Mouse (Mus musculus): ENCODE results near the gene A230050P20Rik.

A230050P20Rik gene

GRCm38 (mm10) chr9:20873521-20873920, 5.1 kb downstream of the A230050P20Rik start:
- no peak for DNase-seq (ENCODE audit: low spot score in 2 of 2)

GRCm38 (mm10) chr9:20875021-20875790, 6.8 kb downstream of the A230050P20Rik start:
- no peak for DNase-seq (ENCODE audit: low spot score in 2 of 2)

GRCm38 (mm10) chr9:20876318-20877117, 8.1 kb downstream of the A230050P20Rik start:
- DNase-seq (ENCODE audit: low spot score in 2 of 2): no peak

GRCm38 (mm10) chr9:20877118-20878040, 8.9 kb downstream of the A230050P20Rik start:
- no peak for DNase-seq (ENCODE audit: low spot score in 2 of 2)

DNA sequence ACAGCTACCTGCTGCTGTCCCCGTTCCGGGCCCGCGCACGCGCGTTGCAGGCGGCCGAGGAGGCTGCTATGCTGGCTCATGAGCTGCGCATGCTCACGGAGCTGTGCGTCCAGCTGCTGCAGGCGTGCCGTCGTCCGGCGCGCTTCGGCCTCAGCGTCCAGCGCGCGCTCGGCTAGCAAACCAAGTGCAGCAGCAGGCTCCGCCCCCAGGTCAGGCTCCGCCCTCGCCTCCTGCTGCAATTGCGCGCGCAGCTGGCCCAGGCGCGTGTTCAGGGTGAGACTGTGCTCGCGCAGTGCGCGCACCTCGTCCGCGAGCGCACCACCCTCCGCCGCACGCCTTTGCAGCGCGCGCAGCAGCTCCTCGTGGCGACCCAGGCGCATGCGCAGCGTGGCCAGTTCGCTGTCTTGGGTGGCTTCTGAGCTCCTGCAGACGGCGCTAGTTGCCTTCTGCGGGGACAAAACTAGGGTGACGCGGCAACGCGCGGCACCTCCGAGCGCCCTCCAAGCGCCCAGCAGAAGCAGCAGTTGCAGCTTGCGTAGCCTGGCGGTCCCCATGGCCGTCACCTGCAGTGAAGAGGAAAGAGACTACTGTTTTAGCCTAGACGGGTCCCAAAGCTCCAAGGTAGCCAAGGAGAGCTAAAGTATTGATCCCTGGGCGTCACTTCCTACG, 9.7 kb downstream of the A230050P20Rik start:
- DNase-seq (ENCODE audit: low spot score in 2 of 2): peak; percentile 98

- DNase-seq (ENCODE audit: low spot score in 2 of 2): peak in 1 of 2 experiments; percentile 35
These were observed 10.2 kb downstream of the A230050P20Rik start for GRCm38 (mm10) chr9:20878710-20879065.

DNA sequence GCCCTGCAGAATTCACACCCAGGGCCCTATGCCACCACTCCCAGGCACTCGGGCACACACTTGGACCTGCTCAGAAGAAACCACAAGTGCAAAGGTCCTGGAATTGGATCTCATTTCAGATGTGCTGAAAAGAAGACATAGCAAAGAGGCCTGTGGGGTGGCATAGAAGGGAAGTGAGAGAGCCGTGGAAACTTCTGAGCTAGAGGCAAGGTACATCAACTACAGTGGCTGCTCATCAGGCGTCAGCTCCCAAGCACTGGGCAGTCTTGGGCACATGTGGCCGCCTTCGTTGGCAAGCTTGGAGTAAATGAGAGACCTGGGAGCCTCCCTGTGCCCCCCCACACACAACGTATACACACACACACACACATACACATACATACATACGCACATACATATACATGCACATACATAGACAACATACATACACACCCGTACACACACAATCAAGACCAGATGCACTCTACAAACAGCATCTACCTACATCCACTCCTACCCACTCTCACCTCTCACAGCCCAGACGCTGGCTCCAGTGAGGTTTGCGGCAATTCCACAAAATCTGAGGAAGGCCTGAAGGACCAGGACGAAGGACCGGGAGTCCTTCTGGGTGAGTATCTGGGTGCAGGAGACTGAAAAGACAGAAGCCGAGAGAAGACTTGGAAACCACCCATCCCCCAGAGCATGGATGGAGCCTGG, 10.8 kb downstream of the A230050P20Rik start, which contains the start of gene Angptl6:
TSS of gene Angptl6 (minus strand) at position 631 of the 696 bp plus-strand sequence.
- no peak for DNase-seq (ENCODE audit: low spot score in 2 of 2)

GRCm38 (mm10) chr9:20886563-20886962, 18.1 kb downstream of the A230050P20Rik start:
- no peak for DNase-seq (ENCODE audit: low spot score in 2 of 2)

DNA sequence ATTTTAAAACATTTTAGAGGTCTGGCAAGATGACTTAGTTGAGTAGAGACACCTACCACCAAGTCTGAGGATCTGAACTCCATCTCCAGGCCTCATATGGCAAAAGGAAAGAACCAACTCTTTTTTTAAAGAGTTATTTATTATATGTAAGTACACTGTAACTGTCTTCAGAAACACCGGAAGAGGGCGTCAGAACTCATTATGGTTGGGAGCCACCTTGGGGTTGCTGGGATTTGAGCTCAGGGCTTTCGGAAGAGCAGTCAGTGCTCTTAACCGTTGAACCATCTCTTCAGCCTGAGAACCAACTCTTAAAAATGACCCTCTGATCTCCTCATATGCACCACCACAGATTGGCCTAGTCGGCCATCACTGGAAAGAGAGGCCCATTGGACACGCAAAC, 18.7 kb downstream of the A230050P20Rik start:
- no peak for DNase-seq (ENCODE audit: low spot score in 2 of 2)

GRCm38 (mm10) chr9:20887704-20888385, 19.4 kb downstream of the A230050P20Rik start, which contains the start of gene Ppan:
TSS of gene Ppan (plus strand) at chr9:20888175.
- DNase-seq (ENCODE audit: low spot score in 2 of 2): peak; percentile 82 to 87

DNA sequence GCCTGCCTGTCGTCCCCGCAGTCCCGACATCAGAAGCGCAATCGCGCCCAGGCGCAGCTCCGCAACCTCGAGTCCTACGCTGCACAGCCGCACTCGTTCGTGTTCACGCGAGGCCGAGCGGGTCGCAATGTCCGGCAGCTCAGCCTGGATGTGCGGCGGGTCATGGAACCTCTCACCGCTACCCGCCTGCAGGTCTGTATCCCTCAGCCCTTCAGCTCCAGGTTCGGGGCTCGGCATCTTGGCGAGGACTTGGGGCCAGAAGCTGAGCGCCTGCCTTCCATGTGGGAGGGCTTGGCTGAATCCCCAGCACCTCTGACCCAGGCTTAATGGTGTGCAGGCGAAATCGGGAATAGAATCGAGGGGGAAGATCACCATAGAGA, 19.9 kb downstream of the A230050P20Rik start:
- no peak for DNase-seq (ENCODE audit: low spot score in 2 of 2)

GRCm38 (mm10) chr9:20889185-20890141, 21.0 kb downstream of the A230050P20Rik start:
- peak in 1 of 2 experiments; percentile 30 for DNase-seq (ENCODE audit: low spot score in 2 of 2)

DNA sequence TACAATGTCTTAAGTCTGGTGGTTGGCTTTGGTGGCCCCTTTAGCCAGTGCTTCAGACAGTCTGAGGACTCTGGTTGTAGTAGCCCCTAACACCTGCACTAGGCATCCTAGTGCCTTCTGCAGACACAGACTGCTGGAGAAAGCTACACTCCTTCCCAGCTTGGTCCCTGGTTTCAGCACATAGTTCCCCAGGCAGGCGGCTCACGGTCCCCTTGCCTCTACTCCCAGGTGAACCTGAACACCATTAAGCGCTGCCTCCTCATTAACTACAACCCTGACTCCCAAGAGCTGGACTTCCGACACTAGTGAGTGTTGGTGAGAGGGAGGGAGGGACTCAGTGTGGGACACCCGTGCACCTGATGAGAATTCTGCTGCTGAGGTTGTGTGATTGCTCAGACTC, 22.0 kb downstream of the A230050P20Rik start:
- DNase-seq (ENCODE audit: low spot score in 2 of 2): no peak

DNA sequence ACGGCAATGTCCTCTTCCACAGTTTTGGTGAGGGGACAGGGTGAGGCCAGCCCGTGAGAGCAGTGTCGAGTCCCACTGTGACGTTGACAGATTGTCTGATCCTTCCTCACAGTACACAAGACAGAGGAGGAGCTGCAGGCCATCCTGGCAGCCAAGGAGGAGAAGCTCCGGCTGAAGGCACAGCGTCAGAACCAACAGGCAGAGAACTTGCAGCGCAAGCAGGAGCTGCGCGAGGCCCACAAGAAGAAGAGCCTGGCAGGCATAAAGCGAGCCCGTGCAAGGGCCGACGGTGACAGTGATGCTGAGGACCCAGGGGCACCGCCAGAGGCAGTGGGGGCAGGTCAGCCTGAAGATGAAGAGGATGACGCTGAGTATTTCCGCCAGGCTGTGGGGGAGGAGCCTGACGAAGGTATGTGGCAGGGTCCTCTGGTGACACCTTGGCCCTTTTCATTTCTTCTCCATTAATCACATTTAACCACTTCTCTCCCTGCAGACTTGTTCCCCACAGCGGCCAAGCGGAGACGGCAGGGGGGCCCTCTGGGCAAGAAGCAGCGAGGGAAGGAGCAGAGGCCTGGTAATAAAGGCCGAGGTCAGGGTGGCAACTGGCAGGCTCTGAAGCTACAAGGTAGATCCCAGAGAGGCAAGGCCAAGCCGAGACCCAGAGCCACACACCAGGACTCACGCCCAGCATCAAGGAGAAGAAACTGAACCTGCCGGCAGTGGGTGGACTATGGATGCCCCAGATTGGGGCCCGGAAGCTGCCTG, 23.1 kb downstream of the A230050P20Rik start:
- DNase-seq (ENCODE audit: low spot score in 2 of 2): no peak

GRCm38 (mm10) chr9:20892104-20892653, 23.7 kb downstream of the A230050P20Rik start:
- DNase-seq (ENCODE audit: low spot score in 2 of 2): no peak

GRCm38 (mm10) chr9:20893069-20893468, 24.6 kb downstream of the A230050P20Rik start:
- DNase-seq (ENCODE audit: low spot score in 2 of 2): no peak

DNA sequence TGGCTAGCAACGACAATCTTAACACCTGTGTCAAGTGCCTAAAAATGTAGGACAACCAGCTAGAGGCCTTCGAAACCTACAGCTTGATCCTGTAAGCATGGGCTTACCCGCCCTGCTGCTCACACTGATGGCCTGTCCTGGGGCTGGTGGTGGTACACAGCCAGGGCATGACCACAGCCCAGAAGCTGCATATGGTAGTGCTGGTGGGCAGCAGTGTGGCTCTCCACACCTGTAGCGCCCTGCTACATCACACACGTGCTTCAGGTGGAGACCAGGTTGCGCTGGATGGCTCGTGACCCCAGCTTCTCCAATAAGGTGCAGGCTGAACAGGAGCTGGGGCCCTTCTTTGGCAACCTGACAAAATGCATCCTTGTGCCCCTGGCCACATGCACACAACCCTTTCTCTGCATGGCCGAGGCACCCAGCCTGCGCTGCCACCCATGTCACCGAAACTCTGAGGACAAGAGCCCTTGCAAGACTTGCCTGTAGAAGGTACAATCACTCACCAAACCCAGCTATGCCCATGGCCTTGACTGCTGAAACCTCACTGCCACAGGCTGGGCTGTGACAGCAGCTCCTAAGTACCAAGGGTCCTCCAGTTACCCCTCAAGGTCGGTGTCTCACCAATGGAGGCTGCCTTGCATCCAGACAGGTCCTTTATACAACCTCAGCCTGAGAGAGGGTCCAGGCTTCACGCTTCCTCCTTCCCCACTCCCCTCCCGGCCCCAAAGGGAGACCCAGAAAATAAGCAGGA, 25.3 kb downstream of the A230050P20Rik start:
- DNase-seq (ENCODE audit: low spot score in 2 of 2): no peak
